Mouse (Mus musculus): ENCODE results near the gene Sox11. TPM values are rescaled to one million over a fixed set of nuclear protein-coding genes. Genes with fewer than 3 reads are reported as not detected.

Sox11 gene
- polyA plus RNA-seq, 1 experiment from 2014 or later: 220 TPM

DNA sequence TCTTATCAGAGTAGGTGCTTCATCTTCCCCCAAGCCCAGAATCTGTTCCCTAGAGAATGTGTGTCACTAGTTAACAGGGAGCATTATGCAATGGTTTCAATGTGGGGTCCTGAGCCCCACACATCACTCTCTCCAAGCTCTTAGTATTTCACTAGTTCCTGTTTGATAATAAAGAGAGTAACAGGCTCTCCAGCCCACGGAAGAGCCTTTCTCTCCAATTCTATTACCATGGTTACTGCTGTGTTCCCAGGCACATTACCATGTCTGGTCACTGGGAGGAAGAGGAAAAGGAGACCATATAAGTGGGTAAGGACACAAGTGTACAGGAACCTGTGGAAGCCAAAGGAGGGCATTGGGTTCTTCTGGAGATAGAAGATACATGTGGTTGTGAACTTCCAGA is 19.0 kb downstream of the Sox11 start:
- Histone ChIP-seq H3K36me3 (no peaks in the 10 kb centered on the region), H3K4me3 (no peak overlapping the region), H3K4me2 (replicated peaks) (no peak overlapping the region), H3K9me3 (no peaks in the 10 kb centered on the region), H3K9ac (no peak overlapping the region), H3K4me1 (no peaks in the 10 kb centered on the region), H3K27me3 (no peaks in the 10 kb centered on the region), H3K27ac (no peak overlapping the region)
- WGBS: 70% methylated on average over 1 of the region's 1 CpGs
- no peak for ATAC-seq (ENCODE audit: low FRiP score, low read depth)

DNA sequence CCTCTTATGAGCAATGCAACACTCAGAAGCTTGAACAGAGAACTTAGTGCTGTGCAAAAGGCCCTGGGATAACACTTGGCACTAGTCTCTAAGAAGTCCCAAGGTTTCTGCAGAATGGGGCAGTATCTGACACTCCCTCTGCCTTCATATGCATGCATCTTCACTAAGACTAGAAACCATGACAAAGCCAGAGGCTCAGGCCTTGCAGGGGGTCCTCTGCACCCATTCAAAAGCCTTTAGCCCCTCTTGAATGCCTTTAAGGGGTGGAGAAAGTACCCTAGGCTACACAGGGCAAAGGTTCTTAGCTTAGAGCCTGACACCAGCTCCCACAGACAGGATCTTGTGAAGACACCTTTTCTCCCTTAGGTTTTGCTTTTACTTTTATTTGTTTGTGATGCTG is 21.7 kb downstream of the Sox11 start:
- Histone ChIP-seq H3K27ac (no peak overlapping the region), H3K36me3 (no peaks in the 10 kb centered on the region), H3K27me3 (no peaks in the 10 kb centered on the region), H3K4me3 (no peak overlapping the region), H3K9ac (no peak overlapping the region), H3K4me2 (replicated peaks) (no peak overlapping the region), H3K4me1 (no peaks in the 10 kb centered on the region), H3K9me3 (no peaks in the 10 kb centered on the region)
- no peak for ATAC-seq (ENCODE audit: low FRiP score, low read depth)

GRCm38 (mm10) chr12:27312985-27313384 is 29.4 kb downstream of the Sox11 start:
- Histone ChIP-seq H3K9ac (no peak overlapping the region), H3K4me2 (replicated peaks) (no peak overlapping the region), H3K4me1 (peaks cover 34% of the 10 kb centered on the region), H3K27me3 (no peaks in the 10 kb centered on the region), H3K4me3 (no peak overlapping the region), H3K27ac (no peak overlapping the region), H3K9me3 (no peaks in the 10 kb centered on the region), H3K36me3 (no peaks in the 10 kb centered on the region)
- no peak for ATAC-seq (ENCODE audit: low FRiP score, low read depth)
- 80% methylated on average over 8 of the region's 8 CpGs for WGBS

- WGBS: 12% methylated on average over 9 of the region's 9 CpGs
- Histone ChIP-seq H3K27me3 (no peaks in the 10 kb centered on the region), H3K4me1 (peaks cover 34% of the 10 kb centered on the region), H3K9ac (peak overlapping the region; percentile 35; the same call in 1 of the 2 replicates), H3K27ac (peak overlapping the region; percentile 39; the same call in 1 of the 2 replicates), H3K4me2 (replicated peaks) (peak overlapping the region; percentile 45), H3K36me3 (no peaks in the 10 kb centered on the region), H3K9me3 (no peaks in the 10 kb centered on the region), H3K4me3 (no peak overlapping the region)
- ATAC-seq (ENCODE audit: low FRiP score, low read depth): no peak
Measured at GRCm38 (mm10) chr12:27311854-27312466, 30.4 kb downstream of the Sox11 start.

GRCm38 (mm10) chr12:27311316-27311832 is 31.0 kb downstream of the Sox11 start:
- H3K9ac ChIP-seq: no peak overlapping the region
- 30% methylated on average over 5 of the region's 5 CpGs for WGBS
- peak overlapping the region; percentile 45; the same call in 1 of the 2 replicates for H3K4me2 ChIP-seq (replicated peaks)
- H3K4me3 ChIP-seq: no peak overlapping the region
- ATAC-seq (ENCODE audit: low FRiP score, low read depth): no peak
- no peaks in the 10 kb centered on the region for H3K36me3 ChIP-seq
- H3K9me3 ChIP-seq: no peaks in the 10 kb centered on the region
- no peaks in the 10 kb centered on the region for H3K27me3 ChIP-seq
- peaks cover 34% of the 10 kb centered on the region for H3K4me1 ChIP-seq
- peak overlapping the region; percentile 58; the same call in 1 of the 2 replicates for H3K27ac ChIP-seq

GRCm38 (mm10) chr12:27310703-27311102 is 31.7 kb downstream of the Sox11 start:
- Histone ChIP-seq H3K4me1 (peaks cover 34% of the 10 kb centered on the region), H3K9ac (no peak overlapping the region), H3K36me3 (no peaks in the 10 kb centered on the region), H3K4me2 (replicated peaks) (peak overlapping the region; percentile 14; the same call in 1 of the 2 replicates), H3K9me3 (no peaks in the 10 kb centered on the region), H3K27ac (peak overlapping the region; percentile 58; the same call in 1 of the 2 replicates), H3K4me3 (no peak overlapping the region), H3K27me3 (no peaks in the 10 kb centered on the region)
- no peak for ATAC-seq (ENCODE audit: low FRiP score, low read depth)
- WGBS: 58% methylated on average over 13 of the region's 13 CpGs

DNA sequence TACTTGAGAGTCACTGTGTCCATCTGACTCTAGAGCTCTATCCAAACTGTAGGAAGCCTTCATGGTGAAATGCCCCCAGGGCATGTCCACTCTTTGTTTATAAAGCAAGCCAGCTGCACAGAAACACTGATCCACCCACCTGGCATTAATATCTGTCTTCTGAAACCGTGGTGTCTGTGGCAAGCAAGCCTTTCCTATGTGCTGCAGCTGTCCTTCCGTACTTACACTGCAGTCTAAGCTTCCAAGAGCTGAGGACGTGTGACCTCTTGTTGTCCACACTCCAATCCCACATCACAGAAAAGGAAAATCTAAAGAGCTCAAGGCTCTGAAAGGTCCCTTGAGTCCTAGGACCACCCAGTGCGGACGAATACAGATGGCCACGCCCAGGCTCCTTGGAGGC is 32.4 kb downstream of the Sox11 start:
- H3K4me1 ChIP-seq: peaks cover 39% of the 10 kb centered on the region
- no peak overlapping the region for H3K4me3 ChIP-seq
- no peaks in the 10 kb centered on the region for H3K36me3 ChIP-seq
- no peak overlapping the region for H3K4me2 ChIP-seq (replicated peaks)
- H3K9ac ChIP-seq: no peak overlapping the region
- H3K27me3 ChIP-seq: no peaks in the 10 kb centered on the region
- H3K9me3 ChIP-seq: no peaks in the 10 kb centered on the region
- 69% methylated on average over 6 of the region's 6 CpGs for WGBS
- ATAC-seq (ENCODE audit: low FRiP score, low read depth): no peak
- H3K27ac ChIP-seq: no peak overlapping the region

DNA sequence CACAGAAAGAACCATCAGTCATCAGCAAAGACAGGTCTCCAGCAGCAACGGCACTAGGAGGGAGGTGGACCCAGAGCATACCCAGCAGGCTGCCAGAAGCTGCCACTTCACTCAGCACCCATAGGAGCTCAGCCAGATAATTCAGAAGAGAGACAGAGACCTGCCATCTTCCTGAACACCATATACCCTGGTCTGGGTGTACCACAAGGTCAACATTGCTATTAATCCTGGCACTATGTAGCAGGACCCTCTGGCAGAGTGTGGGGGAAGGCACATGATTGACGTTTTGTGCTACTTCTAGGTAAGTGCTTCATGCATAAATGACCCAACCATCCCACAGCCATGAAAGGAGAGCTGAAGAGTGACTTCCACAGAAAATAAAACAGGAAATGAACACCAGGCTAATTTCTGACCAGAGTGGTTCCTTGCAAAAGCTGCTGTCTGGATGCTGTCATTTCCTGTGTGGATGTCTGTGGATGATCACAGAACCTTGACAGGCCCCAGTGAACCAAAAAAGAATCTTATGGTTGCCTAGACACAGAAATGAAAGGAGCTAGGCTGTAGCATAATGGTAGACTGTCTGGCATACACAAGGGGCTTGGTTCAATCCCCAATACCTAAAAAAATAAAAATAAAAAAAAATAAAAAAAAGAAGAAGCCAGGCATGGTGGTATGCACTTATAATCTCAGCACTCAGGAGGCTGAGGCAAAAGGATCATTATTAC is 37.5 kb downstream of the Sox11 start:
- 33% methylated on average over 2 of the region's 2 CpGs for WGBS
- Histone ChIP-seq H3K9me3 (no peaks in the 10 kb centered on the region), H3K4me3 (no peak overlapping the region), H3K4me1 (peaks cover 19% of the 10 kb centered on the region), H3K9ac (no peak overlapping the region), H3K4me2 (replicated peaks) (no peak overlapping the region), H3K36me3 (no peaks in the 10 kb centered on the region), H3K27me3 (no peaks in the 10 kb centered on the region), H3K27ac (no peak overlapping the region)
- ATAC-seq (ENCODE audit: low FRiP score, low read depth): no peak

GRCm38 (mm10) chr12:27303190-27303589 is 39.2 kb downstream of the Sox11 start:
- no peak overlapping the region for H3K4me3 ChIP-seq
- no peak overlapping the region for H3K27ac ChIP-seq
- peaks cover 13% of the 10 kb centered on the region for H3K4me1 ChIP-seq
- no peak for ATAC-seq (ENCODE audit: low FRiP score, low read depth)
- WGBS: 63% methylated on average over 6 of the region's 6 CpGs
- no peak overlapping the region for H3K4me2 ChIP-seq (replicated peaks)
- H3K36me3 ChIP-seq: no peaks in the 10 kb centered on the region
- H3K9me3 ChIP-seq: no peaks in the 10 kb centered on the region
- no peak overlapping the region for H3K9ac ChIP-seq
- H3K27me3 ChIP-seq: no peaks in the 10 kb centered on the region

GRCm38 (mm10) chr12:27298721-27299120 is 43.7 kb downstream of the Sox11 start:
- Histone ChIP-seq H3K27ac (no peak overlapping the region), H3K4me2 (replicated peaks) (no peak overlapping the region), H3K9ac (no peak overlapping the region), H3K4me1 (peaks cover 26% of the 10 kb centered on the region), H3K9me3 (no peaks in the 10 kb centered on the region), H3K27me3 (no peaks in the 10 kb centered on the region), H3K36me3 (no peaks in the 10 kb centered on the region), H3K4me3 (no peak overlapping the region)
- ATAC-seq (ENCODE audit: low FRiP score, low read depth): no peak
- WGBS: 70% methylated on average over 3 of the region's 3 CpGs

DNA sequence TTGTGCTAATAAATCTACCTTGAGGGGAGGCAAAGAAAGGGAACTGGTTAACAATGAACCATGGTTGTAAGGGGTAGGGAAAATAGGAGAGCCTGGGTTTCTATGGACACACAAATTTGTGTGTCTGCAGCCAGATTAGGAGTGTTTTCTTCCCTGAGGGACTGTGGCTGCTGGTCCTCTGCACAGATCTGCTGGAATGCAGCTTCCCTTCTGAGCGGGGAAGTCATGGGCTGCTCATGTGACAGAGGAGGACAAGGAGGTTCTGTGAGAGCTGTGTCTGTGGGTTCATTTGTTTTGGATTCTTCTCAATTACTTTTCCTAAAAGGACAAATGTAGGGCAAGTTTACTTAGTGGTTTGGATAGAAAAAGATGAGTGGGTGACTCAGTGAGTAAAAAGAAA is 48.2 kb downstream of the Sox11 start:
- Histone ChIP-seq H3K36me3 (no peaks in the 10 kb centered on the region), H3K27me3 (no peaks in the 10 kb centered on the region), H3K4me1 (peaks cover 30% of the 10 kb centered on the region), H3K9ac (no peak overlapping the region), H3K4me3 (no peak overlapping the region), H3K27ac (no peak overlapping the region), H3K4me2 (replicated peaks) (no peak overlapping the region), H3K9me3 (no peaks in the 10 kb centered on the region)
- ATAC-seq (ENCODE audit: low FRiP score, low read depth): no peak
- 33% methylated on average over 1 of the region's 1 CpGs for WGBS

DNA sequence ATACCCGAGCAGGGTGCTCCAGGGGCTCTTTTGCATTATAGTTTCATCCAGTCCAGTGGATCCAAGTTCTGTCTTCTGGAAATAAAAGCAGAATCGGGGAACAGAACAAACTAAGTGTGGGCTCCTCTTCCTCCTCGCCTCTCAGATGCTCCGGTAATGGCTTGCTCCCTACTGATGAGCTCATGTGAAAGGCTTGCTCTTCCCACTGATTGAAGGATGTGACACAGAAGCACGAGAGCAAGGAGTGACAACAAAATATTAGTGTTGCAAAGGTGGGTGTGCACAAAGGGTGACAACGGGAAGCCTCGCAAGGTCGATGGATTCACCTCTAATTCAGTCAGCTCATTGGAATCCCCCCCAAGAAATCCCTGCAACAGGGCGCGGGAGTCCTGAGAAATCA is 48.6 kb downstream of the Sox11 start:
- Histone ChIP-seq H3K4me3 (no peak overlapping the region), H3K27me3 (no peaks in the 10 kb centered on the region), H3K27ac (no peak overlapping the region), H3K9me3 (no peaks in the 10 kb centered on the region), H3K9ac (no peak overlapping the region), H3K4me1 (peaks cover 28% of the 10 kb centered on the region), H3K4me2 (replicated peaks) (no peak overlapping the region), H3K36me3 (no peaks in the 10 kb centered on the region)
- WGBS: 60% methylated on average over 10 of the region's 10 CpGs
- no peak for ATAC-seq (ENCODE audit: low FRiP score, low read depth)

Data from limb, embryonic 13.5 days (tissue).